Mouse (Mus musculus): ENCODE results near the gene Best2.
A peak's percentile ranks its signal among the peaks of the same experiment; 100 is the strongest.

Gene Best2

GRCm38 (mm10) chr8:85021514-85022055 lies 7.3 kb upstream of the Best2 start:
- DNase-seq: no peak

- DNase-seq: no peak
Observed at GRCm38 (mm10) chr8:85017209-85017608, 2.9 kb upstream of the Best2 start.

DNA sequence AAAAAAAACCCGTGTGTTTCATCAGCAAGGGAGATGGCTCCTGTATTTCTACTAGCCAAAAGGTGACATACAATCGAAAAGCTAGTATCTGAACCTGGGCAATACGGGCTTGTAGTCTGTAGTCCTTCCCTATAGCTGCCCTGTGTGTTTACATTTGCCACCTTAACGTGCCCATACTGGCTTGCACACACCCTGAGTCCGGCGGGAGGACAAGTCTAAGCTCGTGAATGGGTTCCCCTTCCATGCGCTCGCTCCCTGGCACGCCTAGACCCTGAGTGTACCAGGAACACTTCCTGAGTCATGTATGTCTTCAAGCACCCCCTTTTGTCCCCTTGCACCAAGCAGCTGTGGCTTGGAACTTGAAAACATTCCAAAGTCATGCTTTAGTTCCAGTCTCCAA lies 2.4 kb upstream of the Best2 start:
- no peak for DNase-seq

DNA sequence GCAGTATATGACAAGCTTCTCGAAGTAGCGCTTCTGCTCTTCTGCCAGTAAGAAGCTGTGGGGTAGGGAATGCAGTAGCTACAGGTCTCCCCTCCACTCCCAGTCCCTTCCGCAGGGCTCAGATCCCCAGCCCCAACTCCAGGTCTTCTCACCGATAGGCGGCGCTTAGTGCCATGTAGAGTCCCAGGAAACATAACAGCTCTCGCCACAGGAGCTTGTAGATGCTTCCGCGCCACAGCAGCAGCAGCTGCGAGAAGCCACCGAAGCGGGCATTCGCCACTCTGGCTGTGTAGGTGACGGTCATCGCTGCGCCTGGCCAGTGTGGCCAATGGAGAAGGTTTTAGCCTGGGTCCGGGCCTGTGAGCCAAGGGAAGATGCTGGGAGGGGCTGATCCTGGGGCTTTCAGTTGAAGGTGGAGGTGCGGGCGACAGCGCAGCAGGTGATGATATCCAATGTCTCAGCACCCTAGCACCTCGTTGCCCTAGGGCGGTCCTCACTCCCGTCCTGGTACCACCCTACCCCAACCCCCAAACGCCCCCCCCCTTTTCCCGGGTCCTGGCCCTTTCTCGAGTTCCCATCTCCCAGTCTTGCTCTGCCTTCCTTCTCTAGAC lies 996 bp downstream of the Best2 start:
- DNase-seq: peak; percentile 78 to 79

GRCm38 (mm10) chr8:85011242-85011641 lies 3.1 kb downstream of the Best2 start:
- DNase-seq: no peak

- peak; percentile 32 to 39 for DNase-seq
Observed at GRCm38 (mm10) chr8:85007686-85008085, 6.6 kb downstream of the Best2 start.

DNA sequence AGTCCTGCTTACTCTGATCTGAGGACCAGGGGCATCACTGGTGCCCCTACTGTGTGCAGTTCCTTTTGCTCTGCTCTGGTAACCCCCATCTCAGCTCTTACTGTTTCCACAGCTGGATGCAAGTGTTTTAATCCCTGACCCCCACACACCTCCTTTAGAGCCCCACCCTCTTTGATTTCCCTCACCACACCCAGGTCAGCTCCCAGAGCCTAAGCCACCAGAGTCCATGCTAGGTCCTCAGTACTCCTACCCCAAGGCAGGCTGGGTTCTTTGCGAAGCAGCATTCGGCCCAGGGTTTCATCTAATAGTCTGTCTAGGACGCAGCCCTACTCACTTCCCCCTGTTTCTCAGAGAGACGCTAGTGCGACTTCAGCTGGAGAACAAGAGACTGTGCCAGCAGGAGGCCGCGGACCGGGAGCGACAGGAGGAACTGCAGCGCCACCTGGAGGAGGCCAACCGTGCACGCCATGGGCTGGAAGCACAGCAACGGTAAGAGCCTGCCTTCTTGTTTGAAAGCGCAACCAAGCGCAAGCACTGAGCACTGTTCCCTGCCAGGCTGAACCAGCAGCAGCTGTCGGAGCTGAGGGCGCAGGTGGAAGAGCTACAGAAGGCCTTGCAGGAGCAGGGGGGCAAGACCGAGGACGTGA lies 16.6 kb downstream of the Best2 start:
- peak; percentile 97 to 99 for DNase-seq

- no peak for DNase-seq
Observed at GRCm38 (mm10) chr8:84996978-84997377, 17.4 kb downstream of the Best2 start.

DNA sequence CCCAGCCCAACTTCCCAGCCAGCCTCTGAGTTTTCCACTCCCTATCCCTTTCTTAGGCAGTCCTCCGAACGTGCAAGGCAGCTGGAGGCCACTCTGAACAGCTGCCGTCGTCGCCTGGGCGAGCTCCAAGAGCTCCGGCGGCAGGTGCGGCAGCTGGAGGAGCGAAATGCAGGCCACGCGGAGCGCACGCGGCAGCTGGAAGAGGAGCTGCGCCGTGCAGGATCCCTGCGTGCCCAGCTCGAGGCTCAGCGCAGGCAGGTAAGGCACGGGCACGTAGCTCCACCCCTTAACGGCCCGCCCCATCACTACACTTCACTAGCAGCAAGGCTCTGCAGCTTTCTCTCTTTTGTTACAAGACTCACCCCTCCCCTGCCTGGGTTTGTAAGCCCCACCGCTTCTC lies 18.7 kb downstream of the Best2 start:
- DNase-seq: no peak

GRCm38 (mm10) chr8:84994375-84994774 lies 20.0 kb downstream of the Best2 start:
- DNase-seq: no peak

DNA sequence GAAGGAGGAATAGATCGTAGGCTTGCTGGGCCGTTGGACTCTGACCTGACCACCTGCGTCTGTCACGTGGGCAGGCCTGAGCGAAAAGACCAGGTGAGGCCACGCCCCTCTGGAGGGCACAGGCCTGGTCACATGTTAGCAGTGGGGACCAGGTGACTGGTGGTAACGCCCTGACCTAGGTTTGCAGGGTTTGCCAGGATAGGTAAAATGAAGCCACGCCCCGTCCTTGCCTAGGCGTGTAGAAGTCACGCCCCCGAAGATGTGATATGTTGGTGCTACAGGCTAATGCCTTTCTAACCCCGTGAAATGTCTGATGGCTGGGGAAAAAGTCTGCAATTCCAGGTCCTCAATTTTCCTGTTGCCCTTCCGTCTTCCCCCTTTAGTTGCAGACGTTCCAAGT lies 23.5 kb downstream of the Best2 start:
- no peak for DNase-seq

DNA sequence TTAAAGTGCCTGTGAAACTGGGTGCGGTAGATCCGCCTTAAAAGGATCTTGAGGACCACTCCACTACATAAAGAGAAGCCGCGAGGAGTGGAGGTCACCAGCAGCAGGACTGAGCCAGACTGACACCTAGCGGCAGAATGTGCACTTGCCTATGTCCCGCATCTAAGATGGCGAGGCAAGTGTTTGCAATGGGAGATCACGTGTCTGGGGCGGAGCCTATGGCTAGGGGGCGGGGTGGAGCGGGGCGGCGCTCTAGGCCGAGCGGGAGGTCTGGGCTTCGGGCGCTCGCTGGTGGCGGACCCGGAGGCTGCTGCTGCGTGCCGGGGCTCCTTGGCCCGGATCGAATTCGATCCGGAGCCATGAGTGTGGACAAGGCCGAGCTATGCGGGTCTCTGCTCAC lies 24.0 kb downstream of the Best2 start, which contains the start of gene Hook2:
Gene Hook2 (plus strand): TSS at position 255 of the 400 bp plus-strand sequence.
- peak; percentile 98 to 99 for DNase-seq

DNA sequence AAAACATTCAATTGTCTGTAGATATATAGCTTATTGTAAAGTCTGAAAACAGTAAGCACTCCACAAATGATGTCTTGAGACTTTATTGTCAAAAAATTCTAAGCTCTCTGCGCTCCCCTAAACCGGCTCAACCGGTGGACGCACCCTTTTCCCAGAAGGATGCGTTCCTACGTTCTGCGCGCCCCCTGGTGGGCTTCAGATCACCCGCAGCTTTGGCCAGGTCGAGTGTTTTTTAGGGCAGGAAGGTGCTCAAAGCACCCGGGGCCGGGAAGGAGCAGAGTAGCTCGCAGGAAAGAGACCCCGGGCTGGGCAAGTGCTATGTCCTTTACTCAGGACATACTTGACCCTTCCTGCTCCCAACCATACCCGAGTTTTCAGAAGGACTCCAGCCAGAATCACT lies 24.5 kb downstream of the Best2 start:
- peak; percentile 95 for DNase-seq

- DNase-seq: peak; percentile 54 to 59
Observed at GRCm38 (mm10) chr8:84989311-84989731, 25.0 kb downstream of the Best2 start.

DNA sequence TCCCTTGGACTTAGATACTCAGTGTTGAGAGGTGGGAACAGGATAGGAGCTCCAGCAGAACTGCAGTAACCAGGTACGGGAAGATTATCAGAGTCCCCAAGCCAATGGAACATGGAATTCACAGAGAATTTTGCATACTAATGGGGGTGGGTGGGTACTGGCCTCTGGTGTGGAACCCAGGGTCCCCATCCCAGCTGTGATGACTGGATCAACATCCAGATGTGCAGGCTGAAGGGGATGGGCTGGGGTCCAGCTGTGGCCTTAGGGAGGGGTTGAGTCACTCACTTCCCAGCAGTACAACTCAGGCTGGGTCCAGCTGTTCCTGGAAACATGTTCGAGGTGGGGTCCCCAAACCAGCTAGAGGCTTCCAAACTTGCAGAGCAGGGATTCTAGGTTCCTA lies 26.4 kb downstream of the Best2 start:
- no peak for DNase-seq

DNA sequence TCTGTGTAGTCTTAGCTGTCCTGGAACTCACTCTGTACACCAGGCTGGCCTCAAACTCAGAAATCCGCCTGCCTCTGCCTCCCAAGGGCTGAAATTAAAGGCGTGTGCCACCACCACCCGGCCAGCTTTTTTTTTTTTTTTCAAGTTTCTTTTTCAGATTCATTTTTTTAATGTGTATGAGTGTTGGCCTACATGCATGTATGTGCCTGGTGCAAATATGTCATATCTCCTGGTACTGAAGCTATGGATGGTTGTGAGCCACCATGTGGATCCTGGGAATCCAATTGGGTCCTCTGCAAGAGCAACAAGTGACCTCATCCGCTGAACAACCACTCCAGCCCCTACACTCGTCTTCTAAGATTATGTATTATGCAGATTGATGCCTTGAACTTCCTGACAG lies 26.9 kb downstream of the Best2 start:
- no peak for DNase-seq

- no peak for DNase-seq
Observed at GRCm38 (mm10) chr8:84986379-84986945, 27.9 kb downstream of the Best2 start.

GRCm38 (mm10) chr8:84985684-84986378 lies 28.5 kb downstream of the Best2 start:
- peak; percentile 92 to 93 for DNase-seq

GRCm38 (mm10) chr8:84985049-84985683 lies 29.2 kb downstream of the Best2 start:
- no peak for DNase-seq

DNA sequence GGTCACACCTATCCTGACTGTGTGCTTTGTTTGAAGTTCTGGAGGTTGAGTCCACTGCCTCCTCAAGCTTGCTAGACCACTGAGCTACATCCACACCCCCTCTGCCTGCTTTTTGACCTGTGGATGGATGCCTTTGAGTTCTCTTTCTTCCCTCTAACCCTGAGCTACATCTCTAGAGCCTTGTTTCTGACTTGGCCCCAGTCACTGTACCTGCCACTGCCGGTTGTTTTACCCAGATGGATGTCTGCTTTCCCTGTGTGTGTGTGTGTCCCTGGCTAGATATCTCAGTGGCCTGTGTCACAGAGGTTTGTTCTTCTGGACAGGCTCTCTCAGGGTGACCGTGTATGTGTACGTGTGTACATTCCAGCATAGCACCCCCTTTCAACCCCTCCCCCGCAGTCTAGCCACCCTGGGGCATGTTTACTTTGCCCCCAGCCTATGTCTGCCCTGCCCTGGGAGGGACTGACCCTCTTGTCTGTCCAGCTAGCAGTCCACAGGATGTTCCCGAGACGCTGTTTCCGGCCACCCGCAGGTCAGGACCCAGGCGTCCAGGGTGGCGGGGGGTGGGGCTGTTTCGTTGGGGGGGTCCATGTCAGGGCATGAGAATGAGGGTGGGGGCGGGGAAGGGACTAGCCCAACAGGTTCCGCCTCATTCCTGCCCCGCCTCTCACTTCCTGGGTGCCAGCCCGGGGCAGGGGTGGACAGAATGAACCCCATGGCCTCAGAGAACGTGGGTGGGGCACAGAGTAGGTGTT lies 29.9 kb downstream of the Best2 start:
- no peak for DNase-seq

- DNase-seq: no peak
Observed at GRCm38 (mm10) chr8:84982499-84983011, 31.8 kb downstream of the Best2 start.

Measured in cerebellum, postnatal 10 days (tissue).